Mouse (Mus musculus) CH12.LX (cell line): ENCODE measurements around the gene Coro2a.

ENCODE experiments used
- CTCF ChIP-seq, 2 experiments: IDR thresholded peaks in 1 of 2; conservative IDR thresholded peaks in 1 of 2; 2 replicates each; pipeline ENCODE4 v1.5.1; 2011 to 2012; ENCODE audit warnings: low read depth in 2 of 2, low read length in 2 of 2, improper control_type of control experiment in 1 of 2, inconsistent platforms in 1 of 2, mild to moderate bottlenecking in 1 of 2, moderate library complexity in 1 of 2
- ELF1 ChIP-seq: IDR thresholded peaks from 2 replicates; pipeline ENCODE4 v1.6.1; 2014; ENCODE audit warnings: low read depth, mild to moderate bottlenecking, inconsistent platforms, low read length, improper control_type of control experiment
- EP300 ChIP-seq: IDR thresholded peaks from 2 replicates; pipeline ENCODE4 v1.6.1; 2011; ENCODE audit warnings: low read length, improper control_type of control experiment
- ETS1 ChIP-seq: conservative IDR thresholded peaks from 2 replicates; pipeline ENCODE4 v1.6.1; 2012; ENCODE audit warnings: low read depth, mild to moderate bottlenecking, inconsistent platforms, low read length, improper control_type of control experiment, moderate library complexity
- HCFC1 ChIP-seq: IDR thresholded peaks from 2 replicates; pipeline ENCODE4 v1.6.1; 2012; ENCODE audit warnings: low read depth, mild to moderate bottlenecking, inconsistent platforms, low read length, improper control_type of control experiment
- KAT2A ChIP-seq: IDR thresholded peaks from 2 replicates; pipeline ENCODE4 v1.6.1; 2012; ENCODE audit warnings: low read length, improper control_type of control experiment, inconsistent platforms; ENCODE audit not compliant: insufficient replicate concordance
- MAFK ChIP-seq: IDR thresholded peaks from 2 replicates; pipeline ENCODE4 v1.6.1; 2011; ENCODE audit warnings: low read length, improper control_type of control experiment; ENCODE audit not compliant: insufficient replicate concordance
- NRF1 ChIP-seq: IDR thresholded peaks from 2 replicates; pipeline ENCODE4 v1.6.1; 2014; ENCODE audit warnings: low read depth, mild to moderate bottlenecking, inconsistent platforms, low read length, improper control_type of control experiment, moderate library complexity
- POLR2A ChIP-seq: IDR thresholded peaks from 2 replicates; pipeline ENCODE4 v1.6.1; 2011; ENCODE audit warnings: low read depth, mild to moderate bottlenecking, improper control_type of control experiment, low read length
- TCF12 ChIP-seq: IDR thresholded peaks from 2 replicates; pipeline ENCODE4 v1.6.1; 2014; ENCODE audit warnings: low read depth, mild to moderate bottlenecking, inconsistent platforms, low read length, improper control_type of control experiment
- UBTF ChIP-seq: IDR thresholded peaks from 2 replicates; pipeline ENCODE4 v1.6.1; 2012; ENCODE audit warnings: low read depth, mild to moderate bottlenecking, inconsistent platforms, low read length, improper control_type of control experiment, moderate library complexity
- ZC3H11A ChIP-seq: IDR thresholded peaks from 2 replicates; pipeline ENCODE4 v1.6.1; 2012; ENCODE audit warnings: low read depth, mild to moderate bottlenecking, inconsistent platforms, low read length, improper control_type of control experiment
- ZNF384 ChIP-seq: IDR thresholded peaks from 2 replicates; pipeline ENCODE4 v1.6.1; 2012; ENCODE audit warnings: low read depth, low read length, improper control_type of control experiment, inconsistent platforms

- TF ChIP-seq CTCF (conservative IDR thresholded peaks at IDR 0.05 in 1 of 2, IDR thresholded peaks at IDR 0.05 in 1 of 2; ENCODE audit: low read depth in 2 of 2, low read length in 2 of 2) = no peak
- TF ChIP-seq UBTF = no peak
- TF ChIP-seq POLR2A = no peak
- no peak for TF ChIP-seq ELF1
- no peak for TF ChIP-seq TCF12
- no peak for TF ChIP-seq NRF1
- TF ChIP-seq ZNF384 = no peak
- TF ChIP-seq ZC3H11A = no peak
- no peak for TF ChIP-seq HCFC1
- TF ChIP-seq EP300 = no peak
- no peak for TF ChIP-seq KAT2A
- TF ChIP-seq MAFK = no peak
- TF ChIP-seq ETS1 = no peak
Measured at GRCm38 (mm10) chr4:46628081-46628480, 26.1 kb upstream of the Coro2a start.
